In genomic region chr6:128802999-128803857, GRCm38 (mm10) we compare ENCODE assay signal across 1 mouse cellular context.
TF ChIP-seq lines count a peak whose summit lies in the region.

No protein-coding gene starts in this region.

TF ChIP-seq in C2C12, 6 proteins besides CTCF, POLR2A, EP300 and RAD21 (continued from another document):
- no peak for TF ChIP-seq MYOD1 (IDR thresholded peaks at IDR 0.05; ENCODE audit: control insufficient read depth, insufficient read length, low read depth)
